Mouse (Mus musculus): ENCODE results near the gene Apmap.
"Not testable (repeated sequence)": the region's sequence is repeated elsewhere in the genome, so short reads cannot be mapped to it uniquely, and the experiment has no call there.

Gene Apmap

GRCm38 (mm10) chr2:150610097-150610496 lies 1.7 kb upstream of the Apmap start:
- DNase-seq (ENCODE audit: low spot score): no peak

GRCm38 (mm10) chr2:150608872-150609560 lies 649 bp upstream of the Apmap start:
- DNase-seq (ENCODE audit: low spot score): peak; percentile 6

DNA sequence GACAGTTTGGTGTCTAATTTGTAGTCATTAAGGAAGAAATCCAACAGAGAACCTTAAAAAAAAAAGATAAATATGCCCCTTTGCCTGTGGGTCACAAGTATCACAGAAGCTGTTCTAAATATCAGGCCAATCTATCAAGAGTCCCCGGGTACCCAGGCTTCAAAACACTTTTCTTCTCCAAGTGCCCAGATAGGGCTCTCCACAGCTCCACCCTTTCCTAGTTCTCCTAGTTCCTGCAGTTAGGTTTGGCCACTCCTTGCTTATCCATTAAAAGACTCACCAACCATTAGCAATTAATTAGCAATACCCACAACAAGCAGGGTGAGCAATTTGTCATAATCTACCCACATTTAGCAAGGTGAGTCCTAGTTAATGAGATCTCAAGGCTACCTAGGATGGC lies 1.3 kb downstream of the Apmap start:
- DNase-seq (ENCODE audit: low spot score): no peak

DNA sequence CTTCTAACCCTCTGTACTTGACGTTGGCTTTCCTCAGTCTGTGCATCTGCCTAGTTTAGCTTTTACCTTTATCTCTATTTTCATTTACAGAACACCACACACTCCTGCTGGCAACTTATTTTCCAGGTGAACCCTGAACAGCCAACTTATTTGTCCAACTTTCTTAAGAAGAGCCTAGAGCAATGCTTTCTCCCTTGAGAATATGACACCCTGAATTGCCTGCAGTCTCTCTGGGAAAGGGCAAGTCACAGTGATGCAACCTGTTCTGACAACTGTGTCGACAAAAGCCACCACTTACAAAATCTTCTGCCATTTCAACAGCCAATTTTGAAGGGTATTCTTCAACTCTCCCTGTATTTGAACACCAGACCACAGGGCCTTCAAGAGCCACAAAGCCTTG lies 3.6 kb downstream of the Apmap start:
- no peak for DNase-seq (ENCODE audit: low spot score)

GRCm38 (mm10) chr2:150602166-150602565 lies 6.2 kb downstream of the Apmap start:
- DNase-seq (ENCODE audit: low spot score): no peak

GRCm38 (mm10) chr2:150600263-150600662 lies 8.1 kb downstream of the Apmap start:
- no peak for DNase-seq (ENCODE audit: low spot score)

DNA sequence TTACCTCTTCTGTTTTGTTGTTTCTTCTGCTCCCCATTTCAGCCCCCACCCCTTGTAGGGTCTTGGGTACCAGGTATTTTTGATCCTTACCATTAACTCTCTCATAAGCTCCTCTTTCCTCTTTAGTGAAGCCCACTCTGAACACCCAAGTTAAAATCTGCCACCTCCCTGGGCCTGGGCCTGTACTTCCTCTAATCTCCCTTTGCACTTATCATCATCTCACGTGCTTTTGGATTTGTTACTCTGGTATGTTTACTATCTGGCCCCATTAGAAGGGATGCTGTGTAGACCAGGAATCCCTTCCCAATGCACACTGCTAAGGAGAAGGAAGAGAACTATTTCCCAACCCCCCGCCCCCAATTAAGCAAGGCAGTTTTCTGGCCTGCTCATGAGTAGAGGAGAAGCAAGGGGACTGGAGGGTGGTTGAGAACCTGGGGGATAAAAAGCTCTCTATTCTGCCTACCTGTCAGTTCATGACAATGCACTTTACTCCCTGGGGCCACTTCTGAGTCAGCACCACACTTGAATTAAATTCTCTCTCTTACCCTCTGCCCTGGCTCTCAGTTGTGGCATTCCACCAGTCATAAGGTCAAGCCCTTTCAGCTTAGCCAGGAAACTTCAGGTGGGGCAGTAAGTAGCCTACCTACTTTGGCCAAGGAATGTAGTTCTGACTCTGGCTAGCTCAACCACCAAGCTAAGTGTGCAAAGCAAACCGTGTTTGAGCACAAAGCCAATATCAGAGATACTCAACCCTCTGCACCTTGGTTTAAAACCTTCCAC lies 12.8 kb downstream of the Apmap start:
- no peak for DNase-seq (ENCODE audit: low spot score)

DNA sequence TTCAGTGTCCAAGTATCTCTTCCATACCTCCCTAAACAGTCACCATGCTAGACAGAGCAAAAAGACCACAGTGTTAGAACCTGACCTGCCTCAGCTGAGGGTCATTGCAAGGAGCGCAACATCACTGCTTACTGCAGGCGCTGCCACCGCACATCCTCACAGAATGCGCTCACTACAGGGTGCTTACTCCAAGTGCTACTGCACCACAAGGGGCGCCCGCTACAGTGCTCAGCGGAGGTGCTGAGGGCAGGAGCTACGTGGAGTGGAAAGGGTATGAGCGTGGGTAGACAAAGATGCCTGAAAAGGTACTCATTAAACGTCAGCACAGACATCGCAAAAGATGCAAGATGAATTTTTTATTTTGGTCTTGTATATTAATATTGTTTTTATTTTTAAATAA lies 19.3 kb downstream of the Apmap start:
- no peak for DNase-seq (ENCODE audit: low spot score)

DNA sequence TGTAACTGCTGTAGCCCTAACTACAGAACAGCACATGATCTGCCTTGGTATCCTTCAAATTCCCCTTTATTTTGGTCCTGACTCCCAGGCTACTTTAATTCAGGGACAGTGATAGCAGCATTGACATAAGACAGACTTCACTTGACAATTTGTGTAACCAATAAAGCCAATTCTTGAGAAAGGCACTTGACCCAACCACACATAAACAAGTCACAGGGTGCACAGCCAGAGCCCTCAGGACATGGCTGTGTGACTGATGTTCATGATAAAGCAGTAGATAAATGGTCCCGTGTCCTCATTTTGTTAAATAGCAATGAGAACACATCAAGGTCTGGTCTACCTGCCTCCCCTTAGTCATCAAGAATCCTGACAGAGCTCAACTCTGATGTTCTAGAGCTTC lies 28.7 kb downstream of the Apmap start:
- no peak for DNase-seq (ENCODE audit: low spot score)

- DNase-seq (ENCODE audit: low spot score): no peak
Observed at GRCm38 (mm10) chr2:150578603-150579002, 29.8 kb downstream of the Apmap start.

GRCm38 (mm10) chr2:150576256-150576655 lies 32.1 kb downstream of the Apmap start:
- DNase-seq (ENCODE audit: low spot score): no peak

DNA sequence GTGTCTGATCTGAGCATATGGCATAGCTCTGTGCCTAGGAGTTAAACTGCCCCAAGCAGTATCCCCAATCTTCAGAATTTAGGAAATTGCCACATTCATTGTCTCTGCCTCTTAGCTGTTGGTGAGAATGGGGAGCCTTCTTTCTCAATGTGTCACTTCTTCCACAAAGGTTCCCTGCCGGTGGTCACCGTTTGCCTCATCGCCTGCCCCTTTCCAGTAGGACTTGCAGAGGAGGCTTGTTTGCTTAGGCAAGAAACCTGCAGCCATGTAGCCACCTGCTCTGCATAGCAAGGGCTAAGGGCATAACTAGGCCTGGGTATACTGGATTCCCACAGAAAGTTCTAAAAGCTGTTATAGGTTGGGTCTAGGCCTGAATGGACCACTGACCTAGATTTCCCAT lies 35.9 kb downstream of the Apmap start:
- no peak for DNase-seq (ENCODE audit: low spot score)

GRCm38 (mm10) chr2:150570761-150571160 lies 37.6 kb downstream of the Apmap start:
- no peak for DNase-seq (ENCODE audit: low spot score)

DNA sequence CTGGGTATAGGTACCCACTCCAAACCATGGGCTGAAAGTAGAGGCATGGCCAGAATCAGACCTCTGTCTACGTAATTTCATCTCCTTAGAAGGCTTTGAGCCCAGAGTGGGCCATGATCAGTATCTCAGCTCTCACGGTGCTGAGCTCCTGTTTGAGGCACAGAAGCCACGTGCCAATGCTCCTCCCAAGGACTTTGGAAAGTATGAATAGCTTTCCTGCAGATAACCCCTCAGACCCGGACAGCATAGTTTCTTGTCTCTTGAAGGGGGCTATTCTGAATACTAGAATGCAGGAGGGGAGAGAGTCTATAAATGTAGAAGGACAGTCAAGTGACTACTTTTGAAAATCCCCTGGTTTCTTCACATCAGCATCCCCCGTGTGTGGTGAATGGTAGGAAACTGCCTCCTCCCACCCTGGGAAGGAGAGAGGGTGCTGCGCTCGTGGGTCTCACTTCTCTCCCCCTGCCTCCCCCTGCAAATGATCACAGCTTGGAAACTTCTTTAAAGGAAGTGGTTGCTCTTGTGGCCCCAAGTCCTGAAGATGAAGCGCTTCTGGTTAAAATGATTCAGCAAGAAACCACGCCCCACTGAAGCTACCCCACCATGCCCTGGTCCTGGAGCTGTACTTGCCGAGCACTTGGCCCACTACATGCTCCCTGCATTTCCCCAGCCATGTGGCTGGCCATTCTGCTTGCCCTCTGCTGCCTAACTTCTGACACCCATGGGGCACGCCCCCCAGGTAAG lies 38.3 kb downstream of the Apmap start, which contains the start of gene Cst7:
Cst7 (plus strand) TSS at position 569 of the 744 bp plus-strand sequence.
- DNase-seq (ENCODE audit: low spot score): no peak

DNA sequence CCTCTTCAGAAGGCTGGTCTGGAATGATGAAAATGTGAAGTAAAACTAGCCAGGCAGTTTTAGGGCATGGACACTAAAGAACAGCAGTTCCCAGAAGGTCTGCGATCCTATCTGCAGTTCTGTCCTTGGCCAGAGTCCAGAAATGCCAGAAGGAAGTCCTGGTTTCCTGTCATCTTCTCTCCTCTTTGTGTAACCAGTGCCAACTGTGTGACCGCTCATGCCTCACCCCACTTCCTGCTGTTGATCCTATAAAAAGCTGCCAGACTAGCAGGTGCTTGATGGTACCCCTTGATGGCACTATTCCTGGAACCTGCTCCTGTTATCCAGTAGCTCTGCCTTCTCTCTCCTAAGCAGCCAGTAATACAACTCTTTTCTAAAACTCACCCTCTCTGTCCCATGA lies 41.3 kb downstream of the Apmap start:
- DNase-seq (ENCODE audit: low spot score): no peak

GRCm38 (mm10) chr2:150558568-150558967 lies 49.8 kb downstream of the Apmap start:
- DNase-seq (ENCODE audit: low spot score): no peak

GRCm38 (mm10) chr2:150549576-150549975 lies 58.8 kb downstream of the Apmap start:
- DNase-seq (ENCODE audit: low spot score): not testable (repeated sequence)
